Mouse (Mus musculus) megakaryocyte, embryonic 14.5 days (primary cell): ENCODE data around the gene Rpl13a.

Experiments
- FLI1 ChIP-seq: IDR thresholded peaks from 2 replicates; pipeline ENCODE4 v1.6.1; 2012; ENCODE audit warnings: low read length, inconsistent platforms, mixed read lengths
- GATA1 ChIP-seq: IDR thresholded peaks from 3 replicates; pipeline ENCODE4 v1.6.1; 2012; ENCODE audit warnings: mixed read lengths, low read length, inconsistent platforms, borderline replicate concordance

- TF ChIP-seq GATA1 (no peak), FLI1 (no peak)
Measured at GRCm38 (mm10) chr7:45154993-45155514, 26.5 kb upstream of the Rpl13a start.
